Mouse (Mus musculus) hindlimb bud, embryonic 11.5 days (tissue): ENCODE measurements around the gene Rpn2.

ENCODE experiments used
- DNase-seq: peaks from one replicate; pipeline ENCODE4 v3.0.0-alpha.2; 2012; ENCODE audit warnings: low read depth, low spot score; ENCODE audit errors: extremely low spot score

Rpn2 gene

GRCm38 (mm10) chr2:157278717-157279415 lies at the start of gene Rpn2:
Gene Rpn2, plus strand, starts transcription at chr2:157279017.
- peak; percentile 60 for DNase-seq

- DNase-seq, result no peak
Observed at GRCm38 (mm10) chr2:157235946-157236345, 42.9 kb upstream of the Rpn2 start.

GRCm38 (mm10) chr2:157245001-157245400 lies 33.8 kb upstream of the Rpn2 start:
- DNase-seq, result no peak

- no peak for DNase-seq
Observed at GRCm38 (mm10) chr2:157245603-157246002, 33.2 kb upstream of the Rpn2 start.

GRCm38 (mm10) chr2:157248111-157248510 lies 30.7 kb upstream of the Rpn2 start:
- no peak for DNase-seq

- no peak for DNase-seq
Observed at GRCm38 (mm10) chr2:157259720-157260119, 19.1 kb upstream of the Rpn2 start.

GRCm38 (mm10) chr2:157261930-157262329 lies 16.9 kb upstream of the Rpn2 start:
- DNase-seq, result no peak

GRCm38 (mm10) chr2:157262506-157262905 lies 16.3 kb upstream of the Rpn2 start:
- no peak for DNase-seq

- DNase-seq, result no peak
Observed at GRCm38 (mm10) chr2:157263101-157263500, 15.7 kb upstream of the Rpn2 start.

- no peak for DNase-seq
Observed at GRCm38 (mm10) chr2:157263832-157264231, 15.0 kb upstream of the Rpn2 start.

GRCm38 (mm10) chr2:157279416-157279800 lies 591 bp downstream of the Rpn2 start, which contains the start of gene Mroh8:
Gene Mroh8, minus strand, starts transcription at chr2:157279549.
- no peak for DNase-seq

GRCm38 (mm10) chr2:157283321-157283720 lies 4.5 kb downstream of the Rpn2 start:
- no peak for DNase-seq

- no peak for DNase-seq
Observed at GRCm38 (mm10) chr2:157287542-157287941, 8.7 kb downstream of the Rpn2 start.

GRCm38 (mm10) chr2:157288996-157289395 lies 10.2 kb downstream of the Rpn2 start:
- DNase-seq, result no peak

GRCm38 (mm10) chr2:157292093-157292492 lies 13.3 kb downstream of the Rpn2 start:
- DNase-seq, result no peak

GRCm38 (mm10) chr2:157296105-157296689 lies 17.4 kb downstream of the Rpn2 start:
- no peak for DNase-seq

GRCm38 (mm10) chr2:157300051-157300450 lies 21.2 kb downstream of the Rpn2 start:
- DNase-seq, result no peak

GRCm38 (mm10) chr2:157303096-157303495 lies 24.3 kb downstream of the Rpn2 start:
- DNase-seq, result no peak

GRCm38 (mm10) chr2:157306091-157307032 lies 27.5 kb downstream of the Rpn2 start:
- no peak for DNase-seq

GRCm38 (mm10) chr2:157307715-157308265 lies 29.0 kb downstream of the Rpn2 start:
- DNase-seq, result no peak

GRCm38 (mm10) chr2:157308273-157308917 lies 29.6 kb downstream of the Rpn2 start:
- no peak for DNase-seq
